Mouse (Mus musculus): ENCODE measurements around the gene Vpreb1. TPM values are rescaled to one million over a fixed set of nuclear protein-coding genes. Genes with fewer than 3 reads are reported as not detected.

The Vpreb1 gene
- polyA plus RNA-seq, 1 experiment from 2014 or later = 2.3 TPM

GRCm38 (mm10) chr16:16896382-16897055 lies 25.9 kb upstream of the Vpreb1 start, which contains the start of gene Ppm1f:
TSS of gene Ppm1f (plus strand) at chr16:16896469.
- Histone ChIP-seq H3K4me3 (ENCODE audit: low read depth, low read length) (peak within 1 kb of the TSS; percentile 52), H3K9me3 (replicated peaks; ENCODE audit: control insufficient read depth, low read length) (no peaks in the 10 kb centered on the region), H3K9ac (ENCODE audit: low read length) (peak within 1 kb of the TSS; percentile 77), H3K36me3 (ENCODE audit: control insufficient read depth, insufficient read depth, low read length) (peaks cover 27% of the 10 kb centered on the region), H3K27ac (ENCODE audit: low read depth, low read length) (peak within 1 kb of the TSS; percentile 11), H3K27me3 (replicated peaks; ENCODE audit: control insufficient read depth, insufficient read depth, low read length) (no peaks in the 10 kb centered on the region), H3K4me2 (ENCODE audit: low read length) (peak within 1 kb of the TSS; percentile 69), H3K4me1 (ENCODE audit: control insufficient read depth, insufficient read depth, low read length) (peaks cover 8% of the 10 kb centered on the region)
- WGBS = 1% methylated on average over 29 of the region's 29 CpGs
- DNase-seq (ENCODE audit: low spot score) (peak; percentile 94), ATAC-seq (peak; percentile 95)

- DNase-seq (ENCODE audit: low spot score) (no peak), ATAC-seq (no peak)
- H3K9me3 ChIP-seq (replicated peaks; ENCODE audit: control insufficient read depth, low read length) = no peaks in the 10 kb centered on the region
- H3K4me3 ChIP-seq (ENCODE audit: low read depth, low read length) = no peak overlapping the region
- WGBS = 25% methylated on average over 4 of the region's 4 CpGs
- peaks cover 8% of the 10 kb centered on the region for H3K4me1 ChIP-seq (ENCODE audit: control insufficient read depth, insufficient read depth, low read length)
- peaks cover 32% of the 10 kb centered on the region for H3K36me3 ChIP-seq (ENCODE audit: control insufficient read depth, insufficient read depth, low read length)
- H3K27ac ChIP-seq (ENCODE audit: low read depth, low read length) = no peak overlapping the region; the same call in 1 of the 2 replicates
- H3K4me2 ChIP-seq (ENCODE audit: low read length) = peak overlapping the region; percentile 69
- H3K9ac ChIP-seq (ENCODE audit: low read length) = peak overlapping the region; percentile 77
- no peaks in the 10 kb centered on the region for H3K27me3 ChIP-seq (replicated peaks; ENCODE audit: control insufficient read depth, insufficient read depth, low read length)
These were observed 25.4 kb upstream of the Vpreb1 start for GRCm38 (mm10) chr16:16896015-16896381.

GRCm38 (mm10) chr16:16892366-16892765 lies 21.7 kb upstream of the Vpreb1 start:
- no peak overlapping the region for H3K27ac ChIP-seq (ENCODE audit: low read depth, low read length)
- WGBS = 92% methylated on average over 7 of the region's 7 CpGs
- no peaks in the 10 kb centered on the region for H3K27me3 ChIP-seq (replicated peaks; ENCODE audit: control insufficient read depth, insufficient read depth, low read length)
- H3K4me3 ChIP-seq (ENCODE audit: low read depth, low read length) = no peak overlapping the region
- ATAC-seq (no peak), DNase-seq (ENCODE audit: low spot score) (no peak)
- H3K36me3 ChIP-seq (ENCODE audit: control insufficient read depth, insufficient read depth, low read length) = peaks cover 68% of the 10 kb centered on the region
- H3K4me2 ChIP-seq (ENCODE audit: low read length) = no peak overlapping the region
- H3K4me1 ChIP-seq (ENCODE audit: control insufficient read depth, insufficient read depth, low read length) = peaks cover 3% of the 10 kb centered on the region; the same call in 1 of the 2 replicates
- H3K9ac ChIP-seq (ENCODE audit: low read length) = no peak overlapping the region
- H3K9me3 ChIP-seq (replicated peaks; ENCODE audit: control insufficient read depth, low read length) = no peaks in the 10 kb centered on the region

GRCm38 (mm10) chr16:16888341-16888740 lies 17.7 kb upstream of the Vpreb1 start:
- Histone ChIP-seq H3K27ac (ENCODE audit: low read depth, low read length) (no peak overlapping the region), H3K36me3 (ENCODE audit: control insufficient read depth, insufficient read depth, low read length) (peaks cover 99% of the 10 kb centered on the region), H3K4me2 (ENCODE audit: low read length) (no peak overlapping the region), H3K4me1 (ENCODE audit: control insufficient read depth, insufficient read depth, low read length) (no peaks in the 10 kb centered on the region), H3K9ac (ENCODE audit: low read length) (no peak overlapping the region), H3K4me3 (ENCODE audit: low read depth, low read length) (no peak overlapping the region), H3K27me3 (replicated peaks; ENCODE audit: control insufficient read depth, insufficient read depth, low read length) (no peaks in the 10 kb centered on the region), H3K9me3 (replicated peaks; ENCODE audit: control insufficient read depth, low read length) (no peaks in the 10 kb centered on the region)
- no peak for ATAC-seq
- DNase-seq (ENCODE audit: low spot score) = no peak
- 92% methylated on average over 1 of the region's 1 CpGs for WGBS

GRCm38 (mm10) chr16:16879025-16879424 lies 8.4 kb upstream of the Vpreb1 start:
- H3K9me3 ChIP-seq (replicated peaks; ENCODE audit: control insufficient read depth, low read length) = peaks cover 7% of the 10 kb centered on the region; the same call in 1 of the 2 replicates
- no peak for ATAC-seq
- H3K27me3 ChIP-seq (replicated peaks; ENCODE audit: control insufficient read depth, insufficient read depth, low read length) = no peaks in the 10 kb centered on the region
- no peak overlapping the region for H3K27ac ChIP-seq (ENCODE audit: low read depth, low read length)
- no peaks in the 10 kb centered on the region for H3K4me1 ChIP-seq (ENCODE audit: control insufficient read depth, insufficient read depth, low read length)
- no peak for DNase-seq (ENCODE audit: low spot score)
- H3K4me3 ChIP-seq (ENCODE audit: low read depth, low read length) = no peak overlapping the region
- WGBS = 92% methylated on average over 5 of the region's 5 CpGs
- H3K4me2 ChIP-seq (ENCODE audit: low read length) = no peak overlapping the region
- H3K9ac ChIP-seq (ENCODE audit: low read length) = no peak overlapping the region
- H3K36me3 ChIP-seq (ENCODE audit: control insufficient read depth, insufficient read depth, low read length) = peaks cover 80% of the 10 kb centered on the region

- Histone ChIP-seq H3K9me3 (replicated peaks; ENCODE audit: control insufficient read depth, low read length) (no peaks in the 10 kb centered on the region), H3K27ac (ENCODE audit: low read depth, low read length) (peak overlapping the region; percentile 92; the same call in 1 of the 2 replicates), H3K27me3 (replicated peaks; ENCODE audit: control insufficient read depth, insufficient read depth, low read length) (no peaks in the 10 kb centered on the region), H3K4me1 (ENCODE audit: control insufficient read depth, insufficient read depth, low read length) (peaks cover 7% of the 10 kb centered on the region; the same call in 1 of the 2 replicates), H3K4me2 (ENCODE audit: low read length) (peak overlapping the region; percentile 62), H3K9ac (ENCODE audit: low read length) (peak overlapping the region; percentile 74; the same call in 1 of the 2 replicates), H3K36me3 (ENCODE audit: control insufficient read depth, insufficient read depth, low read length) (no peaks in the 10 kb centered on the region), H3K4me3 (ENCODE audit: low read depth, low read length) (peak overlapping the region; percentile 71)
- no peak for DNase-seq (ENCODE audit: low spot score)
- WGBS = 38% methylated on average over 7 of the region's 7 CpGs
- ATAC-seq = peak; percentile 70
These were observed 414 bp downstream of the Vpreb1 start for GRCm38 (mm10) chr16:16870241-16870616.

GRCm38 (mm10) chr16:16865696-16866561 lies 4.7 kb downstream of the Vpreb1 start:
- ATAC-seq = no peak
- 61% methylated on average over 4 of the region's 5 CpGs for WGBS
- no peaks in the 10 kb centered on the region for H3K4me1 ChIP-seq (ENCODE audit: control insufficient read depth, insufficient read depth, low read length)
- no peak for DNase-seq (ENCODE audit: low spot score)
- H3K36me3 ChIP-seq (ENCODE audit: control insufficient read depth, insufficient read depth, low read length) = no peaks in the 10 kb centered on the region
- H3K27ac ChIP-seq (ENCODE audit: low read depth, low read length) = no peak overlapping the region
- H3K9ac ChIP-seq (ENCODE audit: low read length) = no peak overlapping the region
- H3K4me2 ChIP-seq (ENCODE audit: low read length) = no peak overlapping the region
- no peaks in the 10 kb centered on the region for H3K9me3 ChIP-seq (replicated peaks; ENCODE audit: control insufficient read depth, low read length)
- H3K4me3 ChIP-seq (ENCODE audit: low read depth, low read length) = no peak overlapping the region
- no peaks in the 10 kb centered on the region for H3K27me3 ChIP-seq (replicated peaks; ENCODE audit: control insufficient read depth, insufficient read depth, low read length)

- Histone ChIP-seq H3K36me3 (ENCODE audit: control insufficient read depth, insufficient read depth, low read length) (no peaks in the 10 kb centered on the region), H3K9me3 (replicated peaks; ENCODE audit: control insufficient read depth, low read length) (no peaks in the 10 kb centered on the region), H3K4me3 (ENCODE audit: low read depth, low read length) (no peak overlapping the region), H3K27me3 (replicated peaks; ENCODE audit: control insufficient read depth, insufficient read depth, low read length) (no peaks in the 10 kb centered on the region), H3K9ac (ENCODE audit: low read length) (no peak overlapping the region), H3K4me2 (ENCODE audit: low read length) (no peak overlapping the region), H3K27ac (ENCODE audit: low read depth, low read length) (no peak overlapping the region), H3K4me1 (ENCODE audit: control insufficient read depth, insufficient read depth, low read length) (no peaks in the 10 kb centered on the region)
- no peak for ATAC-seq
- DNase-seq (ENCODE audit: low spot score) = no peak
These were observed 5.4 kb downstream of the Vpreb1 start for GRCm38 (mm10) chr16:16865217-16865616.

GRCm38 (mm10) chr16:16863978-16864377 lies 6.7 kb downstream of the Vpreb1 start, which contains the start of gene Igll1:
TSS of gene Igll1 (minus strand) at chr16:16863985.
- DNase-seq (ENCODE audit: low spot score) (no peak), ATAC-seq (no peak)
- Histone ChIP-seq H3K4me3 (ENCODE audit: low read depth, low read length) (no peak within 1 kb of the TSS), H3K36me3 (ENCODE audit: control insufficient read depth, insufficient read depth, low read length) (no peaks in the 10 kb centered on the region), H3K4me1 (ENCODE audit: control insufficient read depth, insufficient read depth, low read length) (no peaks in the 10 kb centered on the region), H3K4me2 (ENCODE audit: low read length) (no peak within 1 kb of the TSS), H3K9ac (ENCODE audit: low read length) (no peak within 1 kb of the TSS), H3K9me3 (replicated peaks; ENCODE audit: control insufficient read depth, low read length) (no peaks in the 10 kb centered on the region), H3K27ac (ENCODE audit: low read depth, low read length) (no peak within 1 kb of the TSS), H3K27me3 (replicated peaks; ENCODE audit: control insufficient read depth, insufficient read depth, low read length) (no peaks in the 10 kb centered on the region)
- 82% methylated on average over 2 of the region's 2 CpGs for WGBS

Data from forebrain, embryonic 14.5 days (tissue).